Mouse (Mus musculus) stomach, embryonic 16.5 days (tissue): ENCODE measurements around the gene Mmp7. TPM values are rescaled to one million over a fixed set of nuclear protein-coding genes. Genes with fewer than 3 reads are reported as not detected.

ENCODE experiments used
- ATAC-seq: fragments of 200-750 bp; cut with Nextera tagmentation; 2 replicates; pipeline ENCODE4 v1.8.0; 2017; ENCODE audit warnings: moderate number of reproducible peaks, moderate TSS enrichment; ENCODE audit not compliant: insufficient read depth, low FRiP score
- H3K27ac ChIP-seq: fragments of 300-500 bp; sonication (generic); 2 replicates; pipeline ENCODE4 v1.5.1; 2014; ENCODE audit warnings: low read length
- H3K27me3 ChIP-seq: fragments of 300-500 bp; sonication (generic); 2 replicates; pipeline ENCODE4 v1.6.1; 2014; ENCODE audit warnings: low read length, control low read depth, mixed read lengths; ENCODE audit not compliant: control insufficient read depth, insufficient read depth
- H3K36me3 ChIP-seq: fragments of 300-500 bp; sonication (generic); 2 replicates; pipeline ENCODE4 v1.6.1; 2014; ENCODE audit warnings: low read length; ENCODE audit not compliant: control insufficient read depth, insufficient read depth
- H3K4me1 ChIP-seq: fragments of 300-500 bp; sonication (generic); 2 replicates; pipeline ENCODE4 v1.6.1; 2014; ENCODE audit warnings: low read length, control low read depth, mixed read lengths; ENCODE audit not compliant: control insufficient read depth, insufficient read depth
- H3K4me2 ChIP-seq: fragments of 300-500 bp; sonication (generic); 2 replicates; pipeline ENCODE4 v1.6.1; 2014; ENCODE audit warnings: low read depth, low read length, mixed read lengths
- H3K4me3 ChIP-seq: fragments of 300-500 bp; sonication (generic); replicated peaks from 2 replicates; pipeline ENCODE4 v1.5.1; 2014; ENCODE audit warnings: mild to moderate bottlenecking, low read length
- H3K9ac ChIP-seq: fragments of 300-500 bp; sonication (generic); 2 replicates; pipeline ENCODE4 v1.6.1; 2014; ENCODE audit warnings: low read length
- H3K9me3 ChIP-seq: fragments of 300-500 bp; sonication (generic); replicated peaks from 2 replicates; pipeline ENCODE4 v1.6.1; 2016; ENCODE audit warnings: low read length, control low read depth; ENCODE audit not compliant: control insufficient read depth
- WGBS: fragments of 180-500 bp; shearing (Covaris S2); extraction: QIAGEN DNeasy Blood & Tissue Kit; methylation state at CpG from one replicate; pipeline ENCODE4 v1.1.7; 2014; 5-methylcytosine and 5-hydroxymethylcytosine counted together
- polyA plus RNA-seq: library from polyadenylated mRNA; unstranded; fragments of >200 nt; fragmentation: Nextera tagmentation; extraction: Ambion mirVana; gene quantifications from 2 replicates; pipeline ENCODE4 v1.2.1, GENCODE M21; 2015

The Mmp7 gene
- 0.71 and 1.3 TPM in 2 replicates for polyA plus RNA-seq

DNA sequence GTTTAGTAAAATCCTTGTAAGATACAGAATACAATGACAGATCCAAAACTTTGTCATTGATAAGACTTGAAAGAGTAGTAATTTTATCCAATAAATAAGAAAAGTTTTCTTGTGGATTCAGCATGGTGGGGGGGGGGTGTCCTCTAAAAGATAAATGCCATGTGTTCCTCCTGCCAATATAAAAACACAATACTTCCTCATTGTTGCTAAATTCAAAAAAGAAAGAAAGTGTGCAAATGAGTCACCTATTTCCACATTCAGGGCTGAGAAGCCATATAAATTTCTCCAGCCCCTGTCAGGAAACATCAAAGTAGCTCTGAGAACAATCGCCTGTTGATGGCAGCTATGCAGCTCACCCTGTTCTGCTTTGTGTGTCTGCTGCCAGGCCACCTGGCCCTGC, at the start of gene Mmp7:
Mmp7 (plus strand) TSS at position 301 of the 400 bp plus-strand sequence.
- 63% methylated on average over 1 of the region's 1 CpGs for WGBS
- no peaks in the 10 kb centered on the region for H3K9me3 ChIP-seq
- no peak within 1 kb of the TSS for H3K4me2 ChIP-seq
- no peaks in the 10 kb centered on the region for H3K27me3 ChIP-seq
- H3K36me3 ChIP-seq = no peaks in the 10 kb centered on the region
- H3K9ac ChIP-seq = no peak within 1 kb of the TSS
- no peak within 1 kb of the TSS for H3K4me3 ChIP-seq
- no peak for ATAC-seq
- no peak within 1 kb of the TSS for H3K27ac ChIP-seq
- H3K4me1 ChIP-seq = no peaks in the 10 kb centered on the region

DNA sequence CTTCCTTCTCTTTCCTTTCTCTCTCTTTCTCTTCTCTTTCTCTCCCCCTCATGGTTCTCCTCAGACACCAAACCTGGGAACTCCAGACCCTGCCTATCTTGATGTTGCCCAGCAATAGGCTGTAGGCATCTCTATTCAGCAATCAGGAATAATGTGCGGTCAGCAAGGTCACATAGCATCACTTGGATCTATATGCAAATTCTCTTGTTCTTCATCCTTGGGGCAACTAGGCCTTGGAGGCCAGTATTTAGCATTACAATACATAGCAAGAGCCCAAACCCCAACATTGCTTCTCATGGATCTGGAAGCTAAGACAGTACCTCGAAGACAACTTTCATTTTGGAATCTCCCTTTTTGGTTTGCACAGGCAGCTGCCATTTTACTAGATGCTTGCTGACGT, 44.0 kb upstream of the Mmp7 start:
- H3K4me3 ChIP-seq = no peak overlapping the region
- no peak overlapping the region for H3K9ac ChIP-seq
- H3K27me3 ChIP-seq = no peaks in the 10 kb centered on the region
- H3K9me3 ChIP-seq = no peaks in the 10 kb centered on the region
- no peak overlapping the region for H3K4me2 ChIP-seq
- no peak for ATAC-seq
- H3K27ac ChIP-seq = no peak overlapping the region
- no peaks in the 10 kb centered on the region for H3K36me3 ChIP-seq
- H3K4me1 ChIP-seq = no peaks in the 10 kb centered on the region
- WGBS = 86% methylated on average over 3 of the region's 3 CpGs

DNA sequence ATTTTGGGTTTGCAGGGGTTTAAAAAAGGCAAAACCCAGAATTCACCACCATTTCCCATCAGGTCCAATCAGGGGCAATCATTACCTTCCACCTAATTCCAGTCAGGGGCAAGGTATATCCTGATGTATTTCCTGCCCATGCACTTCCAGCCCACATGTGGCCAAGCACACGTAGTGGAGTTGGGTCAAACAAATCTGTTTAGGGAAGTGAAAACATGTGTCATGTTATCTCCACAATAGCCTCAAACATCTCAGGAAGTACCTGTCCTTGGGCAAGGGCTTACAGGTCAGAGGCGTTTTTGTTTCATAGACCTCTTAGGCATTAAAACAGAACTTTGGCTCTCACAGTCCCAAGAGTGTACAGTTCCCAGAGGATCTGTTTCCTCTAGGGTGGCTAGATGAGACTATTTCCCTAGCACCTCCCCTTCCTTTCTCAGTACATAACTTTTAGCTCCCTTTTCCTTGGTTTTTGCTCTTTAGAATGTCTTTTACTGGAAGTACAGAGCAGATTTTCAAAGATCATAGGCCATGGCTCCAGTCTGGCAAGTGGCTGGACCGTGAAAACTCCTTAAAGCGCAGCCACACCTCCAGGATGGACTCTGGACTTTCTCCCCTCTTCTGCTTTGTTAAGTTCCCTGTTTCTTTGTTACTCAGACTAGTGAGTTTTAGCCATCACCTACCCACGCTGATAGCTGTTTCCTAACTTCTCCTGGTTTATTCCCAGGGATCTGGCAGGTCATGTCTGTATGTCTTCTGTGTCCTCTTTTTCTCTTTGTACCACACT, 41.3 kb upstream of the Mmp7 start:
- no peaks in the 10 kb centered on the region for H3K4me1 ChIP-seq
- peak; percentile 47; the same call in 1 of the 2 replicates for ATAC-seq
- H3K9me3 ChIP-seq = no peaks in the 10 kb centered on the region
- no peak overlapping the region for H3K4me3 ChIP-seq
- no peak overlapping the region for H3K27ac ChIP-seq
- WGBS = 62% methylated on average over 5 of the region's 5 CpGs
- no peaks in the 10 kb centered on the region for H3K27me3 ChIP-seq
- H3K9ac ChIP-seq = no peak overlapping the region
- no peaks in the 10 kb centered on the region for H3K36me3 ChIP-seq
- no peak overlapping the region for H3K4me2 ChIP-seq

DNA sequence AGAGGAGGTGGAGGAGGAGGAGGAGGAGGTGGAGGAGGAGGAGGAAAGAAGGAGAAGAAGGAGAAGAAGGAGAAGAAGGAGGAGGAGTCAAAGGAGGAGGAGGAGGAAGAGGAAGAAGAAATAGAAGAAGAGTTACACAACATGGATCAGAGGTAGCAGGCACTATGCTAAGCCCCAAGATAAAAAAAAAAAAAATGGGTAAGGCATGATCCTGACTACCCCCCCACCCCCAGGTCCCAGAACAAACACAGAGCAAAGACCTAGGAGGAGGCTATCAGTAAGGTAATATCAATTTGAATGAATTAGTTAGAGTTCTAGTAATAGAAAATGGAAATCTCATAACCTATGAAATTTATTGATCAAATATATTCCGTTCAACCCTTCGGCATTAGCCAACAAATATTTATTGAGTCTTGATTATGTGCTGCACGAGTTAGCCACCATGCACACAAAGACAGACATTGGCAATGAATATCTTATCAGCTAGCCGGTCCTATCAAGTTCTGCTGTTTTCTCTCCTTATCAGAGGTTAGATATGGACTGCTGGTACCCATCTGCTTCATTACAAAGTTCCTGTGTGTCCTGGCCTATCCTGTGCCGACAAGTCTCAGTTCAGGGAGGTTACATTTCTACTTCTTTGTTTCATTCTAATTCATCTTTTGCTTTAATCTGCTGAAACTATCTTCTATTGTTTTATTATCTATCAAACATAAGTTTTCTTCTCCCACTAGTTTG, 39.4 kb upstream of the Mmp7 start:
- 54% methylated on average over 5 of the region's 5 CpGs for WGBS
- no peaks in the 10 kb centered on the region for H3K36me3 ChIP-seq

DNA sequence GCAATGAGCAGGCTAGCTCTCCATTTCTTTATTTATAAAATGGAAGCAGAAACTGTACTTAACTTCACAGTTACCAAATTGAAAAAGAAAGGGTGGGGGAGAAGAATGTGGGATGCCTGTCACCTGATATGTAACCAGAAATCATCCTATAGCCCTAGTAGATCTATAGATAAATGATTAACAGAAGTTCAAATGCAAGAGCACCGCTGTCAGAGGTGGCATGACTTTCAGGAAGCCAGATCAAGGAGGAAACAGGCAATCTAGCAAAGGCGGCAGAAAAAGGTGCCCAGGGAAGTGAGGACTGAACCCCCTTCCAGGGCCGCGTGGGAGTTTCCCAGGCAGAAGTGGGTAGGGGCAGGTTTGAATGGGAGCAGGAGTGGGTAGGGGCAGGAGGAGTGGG, 33.9 kb upstream of the Mmp7 start:
- no peak overlapping the region for H3K9ac ChIP-seq
- H3K4me1 ChIP-seq = no peaks in the 10 kb centered on the region
- no peaks in the 10 kb centered on the region for H3K27me3 ChIP-seq
- H3K4me2 ChIP-seq = no peak overlapping the region
- H3K9me3 ChIP-seq = no peaks in the 10 kb centered on the region
- WGBS = 52% methylated on average over 4 of the region's 4 CpGs
- H3K4me3 ChIP-seq = no peak overlapping the region
- no peak overlapping the region; the same call in 1 of the 2 replicates for H3K27ac ChIP-seq
- ATAC-seq = no peak
- H3K36me3 ChIP-seq = no peaks in the 10 kb centered on the region

More for the DNA sequence above, 39.4 kb upstream of the Mmp7 start:
- Histone ChIP-seq H3K9ac (no peak overlapping the region), H3K4me1 (no peaks in the 10 kb centered on the region), H3K27ac (no peak overlapping the region), H3K4me2 (no peak overlapping the region), H3K9me3 (no peaks in the 10 kb centered on the region), H3K4me3 (no peak overlapping the region), H3K27me3 (no peaks in the 10 kb centered on the region)
- no peak for ATAC-seq

DNA sequence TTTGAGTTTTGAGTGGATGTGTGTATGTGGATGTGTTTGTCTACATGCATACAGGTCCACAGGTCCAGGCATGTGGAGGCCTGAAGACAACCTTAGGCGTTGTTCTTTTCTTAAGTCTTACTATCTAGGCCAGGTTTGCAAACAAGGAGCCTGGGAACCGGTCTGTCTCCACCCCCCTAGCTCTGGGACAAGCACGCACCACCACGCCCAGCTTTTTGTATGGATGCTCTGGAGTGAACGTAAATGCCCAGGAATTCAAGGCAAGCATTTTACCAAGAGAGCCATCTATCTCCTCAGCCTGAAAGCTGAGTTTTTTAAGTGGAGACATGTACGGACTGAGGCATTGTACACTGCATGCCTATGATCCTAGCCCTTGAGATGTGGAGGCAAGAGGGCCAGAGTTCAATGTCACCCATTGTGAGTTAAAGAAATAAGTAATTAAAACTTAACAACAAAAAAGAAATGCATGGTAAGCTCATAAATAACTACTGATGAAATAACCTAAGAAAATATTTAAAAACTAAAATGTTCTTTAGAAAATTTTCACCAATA, 32.3 kb upstream of the Mmp7 start:
- H3K27ac ChIP-seq = no peak overlapping the region
- ATAC-seq = peak; percentile 53; the same call in 1 of the 2 replicates
- H3K27me3 ChIP-seq = no peaks in the 10 kb centered on the region
- WGBS = 65% methylated on average over 6 of the region's 6 CpGs
- H3K9ac ChIP-seq = no peak overlapping the region
- no peak overlapping the region for H3K4me3 ChIP-seq
- no peak overlapping the region for H3K4me2 ChIP-seq
- H3K36me3 ChIP-seq = no peaks in the 10 kb centered on the region
- H3K4me1 ChIP-seq = no peaks in the 10 kb centered on the region
- H3K9me3 ChIP-seq = no peaks in the 10 kb centered on the region

DNA sequence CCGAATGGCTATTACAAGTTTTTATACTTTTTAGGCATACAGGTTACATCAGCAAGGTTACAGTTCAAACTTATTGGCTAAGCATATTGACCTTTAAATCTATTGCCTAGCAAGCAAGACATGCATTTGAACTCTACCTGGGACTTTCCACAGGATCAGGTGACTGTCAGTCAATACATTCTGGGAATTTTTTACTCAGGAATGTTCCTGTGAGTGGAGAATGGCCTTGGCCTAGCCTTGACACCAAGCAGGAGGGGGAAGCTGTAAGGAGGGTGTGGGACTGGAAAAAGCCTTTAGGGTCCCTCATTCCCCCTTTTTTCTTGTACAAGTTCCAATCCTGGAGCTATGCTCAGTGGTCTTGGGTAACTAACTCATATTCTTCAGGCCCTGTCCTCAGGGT, 30.5 kb upstream of the Mmp7 start:
- ATAC-seq = no peak
- Histone ChIP-seq H3K27me3 (no peaks in the 10 kb centered on the region), H3K9me3 (no peaks in the 10 kb centered on the region), H3K4me1 (no peaks in the 10 kb centered on the region), H3K4me2 (no peak overlapping the region), H3K27ac (no peak overlapping the region), H3K4me3 (no peak overlapping the region), H3K9ac (no peak overlapping the region), H3K36me3 (no peaks in the 10 kb centered on the region)
- 88% methylated on average over 1 of the region's 1 CpGs for WGBS

DNA sequence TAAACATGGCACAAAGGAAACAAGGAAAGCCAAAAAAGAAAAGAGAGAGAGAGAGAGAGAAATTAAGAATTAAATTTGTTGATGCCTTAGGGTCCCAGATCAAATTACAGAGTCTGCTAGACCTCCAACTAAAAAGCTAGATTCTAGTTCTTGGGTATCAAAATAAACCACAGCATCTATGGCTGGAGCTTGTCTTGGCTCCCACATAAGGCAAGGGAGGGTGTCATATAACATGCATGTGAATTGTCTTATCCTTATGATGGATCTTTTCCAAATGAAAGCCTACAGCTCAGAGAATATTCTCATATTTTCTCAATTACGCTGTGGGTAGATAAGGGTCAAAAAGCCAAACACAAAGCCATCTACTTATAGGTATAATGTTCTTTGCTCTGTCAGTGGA, 22.2 kb upstream of the Mmp7 start:
- 84% methylated on average over 1 of the region's 1 CpGs for WGBS
- Histone ChIP-seq H3K27me3 (no peaks in the 10 kb centered on the region), H3K4me2 (no peak overlapping the region), H3K9ac (no peak overlapping the region), H3K4me3 (no peak overlapping the region), H3K27ac (no peak overlapping the region), H3K4me1 (no peaks in the 10 kb centered on the region), H3K9me3 (no peaks in the 10 kb centered on the region), H3K36me3 (no peaks in the 10 kb centered on the region)
- no peak for ATAC-seq

DNA sequence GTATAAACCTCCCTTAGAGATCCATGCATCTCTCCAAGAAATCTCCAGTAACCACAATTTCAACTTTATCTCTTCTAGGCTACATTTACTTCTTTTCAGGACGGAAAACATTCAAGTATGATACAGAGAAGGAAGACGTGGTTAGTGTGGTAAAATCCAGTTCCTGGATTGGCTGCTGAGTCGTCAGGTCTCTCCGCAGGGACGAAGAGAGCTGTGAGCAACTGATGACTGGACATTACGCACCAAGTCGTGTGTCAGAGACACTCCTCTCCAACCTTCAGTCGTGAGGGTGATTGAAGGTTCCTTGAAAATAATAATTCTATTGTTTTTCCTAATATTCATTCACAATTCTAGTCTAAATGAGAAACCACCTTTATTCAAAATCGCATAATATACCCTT, 18.9 kb upstream of the Mmp7 start:
- no peaks in the 10 kb centered on the region for H3K27me3 ChIP-seq
- H3K36me3 ChIP-seq = no peaks in the 10 kb centered on the region
- H3K9ac ChIP-seq = no peak overlapping the region
- H3K27ac ChIP-seq = no peak overlapping the region
- no peak overlapping the region for H3K4me2 ChIP-seq
- 81% methylated on average over 9 of the region's 9 CpGs for WGBS
- no peaks in the 10 kb centered on the region for H3K4me1 ChIP-seq
- no peak overlapping the region for H3K4me3 ChIP-seq
- no peaks in the 10 kb centered on the region for H3K9me3 ChIP-seq
- ATAC-seq = no peak
